Mouse (Mus musculus) erythroblast, adult 5-6 weeks (primary cell): Measurements from ENCODE around the gene 3110040N11Rik. TPM values are rescaled to one million over a fixed set of nuclear protein-coding genes. Genes with fewer than 3 reads are reported as not detected.

Source experiments
- ATAC-seq: replicated peaks from 2 replicates; pipeline ENCODE4 v1.8.0; 2016; ENCODE audit warnings: moderate number of reproducible peaks, mild to moderate bottlenecking, moderate TSS enrichment, inconsistent platforms; ENCODE audit not compliant: poor library complexity, low FRiP score, severe bottlenecking
- total RNA-seq, 2 experiments: library from RNA; stranded (forward) in 1 of 2; stranded (reverse) in 1 of 2; fragments of 150-400 nt in 1 of 2; fragments of 200-764, 138-1000 nt in 1 of 2; gene quantifications; 2 replicates each; pipeline versions ENCODE4 v1.2.3 to v1.2.4; 2015 to 2017; ENCODE audit warnings: low replicate concordance in 2 of 2

3110040N11Rik gene
- total RNA-seq, 2 experiments from 2014 or later = 0.51 TPM; not detected in 1

GRCm38 (mm10) chr7:81744145-81744544, 45.1 kb downstream of the 3110040N11Rik start:
- ATAC-seq = 0 out of 2 replicates have a peak, but pooled peaks have one; percentile 52

GRCm38 (mm10) chr7:81740010-81740409, 49.3 kb downstream of the 3110040N11Rik start:
- ATAC-seq = no peak

- no peak for ATAC-seq
These were observed 50.4 kb downstream of the 3110040N11Rik start for GRCm38 (mm10) chr7:81738720-81739385.

- ATAC-seq = no peak
These were observed 53.8 kb downstream of the 3110040N11Rik start for GRCm38 (mm10) chr7:81735300-81736048.

- ATAC-seq = no peak
These were observed 56.8 kb downstream of the 3110040N11Rik start for GRCm38 (mm10) chr7:81732183-81733089.

Other genes with a start within 250 kb of the 3110040N11Rik start
- 0.84 TPM in 1 of 2 replicates, not detected in the other for gene Fsd2, start 222.5 kb downstream of the 3110040N11Rik start, total RNA-seq (2015; ENCODE audit: low replicate concordance)
- 0.28 and 0.34 TPM in 2 replicates for gene Fsd2, start 222.5 kb downstream of the 3110040N11Rik start, total RNA-seq (2017; ENCODE audit: low replicate concordance)
- 19.4 and 22.3 TPM in 2 replicates for gene Whamm, start 218.2 kb downstream of the 3110040N11Rik start, total RNA-seq (2015; ENCODE audit: low replicate concordance)
- gene Whamm, start 218.2 kb downstream of the 3110040N11Rik start, total RNA-seq (2017; ENCODE audit: low replicate concordance) = 40.6 and 47.5 TPM in 2 replicates
- gene Homer2, start 82.0 kb downstream of the 3110040N11Rik start, total RNA-seq (2015; ENCODE audit: low replicate concordance) = not detected in 2 replicates
- gene Homer2, start 82.0 kb downstream of the 3110040N11Rik start, total RNA-seq (2017; ENCODE audit: low replicate concordance) = 0.56 TPM in 1 of 2 replicates, not detected in the other
- 66.9 and 73.1 TPM in 2 replicates for gene Ramac, start 26.6 kb downstream of the 3110040N11Rik start, total RNA-seq (2015; ENCODE audit: low replicate concordance)
- gene Ramac, start 26.6 kb downstream of the 3110040N11Rik start, total RNA-seq (2017; ENCODE audit: low replicate concordance) = 76.3 and 79.9 TPM in 2 replicates
- 12.7 and 16.9 TPM in 2 replicates for gene Btbd1, start 40.0 kb upstream of the 3110040N11Rik start, total RNA-seq (2015; ENCODE audit: low replicate concordance)
- gene Btbd1, start 40.0 kb upstream of the 3110040N11Rik start, total RNA-seq (2017; ENCODE audit: low replicate concordance) = 23.1 and 39.8 TPM in 2 replicates
- not detected in 2 replicates for gene Gm10160, start 66.3 kb upstream of the 3110040N11Rik start, total RNA-seq (2015; ENCODE audit: low replicate concordance)
- not detected in 2 replicates for gene Gm10160, start 66.3 kb upstream of the 3110040N11Rik start, total RNA-seq (2017; ENCODE audit: low replicate concordance)
- gene Tm6sf1, start 69.5 kb upstream of the 3110040N11Rik start, total RNA-seq (2015; ENCODE audit: low replicate concordance) = 35.3 and 48.8 TPM in 2 replicates
- 37.1 and 44.6 TPM in 2 replicates for gene Tm6sf1, start 69.5 kb upstream of the 3110040N11Rik start, total RNA-seq (2017; ENCODE audit: low replicate concordance)
- gene Hdgfl3, start 145.0 kb upstream of the 3110040N11Rik start, total RNA-seq (2015; ENCODE audit: low replicate concordance) = not detected in 2 replicates
- gene Hdgfl3, start 145.0 kb upstream of the 3110040N11Rik start, total RNA-seq (2017; ENCODE audit: low replicate concordance) = 0.28 TPM in 1 of 2 replicates, not detected in the other
- not detected in 2 replicates for gene Bnc1, start 202.8 kb upstream of the 3110040N11Rik start, total RNA-seq (2015; ENCODE audit: low replicate concordance)
- gene Bnc1, start 202.8 kb upstream of the 3110040N11Rik start, total RNA-seq (2017; ENCODE audit: low replicate concordance) = not detected in 2 replicates